Mouse (Mus musculus): ENCODE results near the gene Vezf1.

DNA sequence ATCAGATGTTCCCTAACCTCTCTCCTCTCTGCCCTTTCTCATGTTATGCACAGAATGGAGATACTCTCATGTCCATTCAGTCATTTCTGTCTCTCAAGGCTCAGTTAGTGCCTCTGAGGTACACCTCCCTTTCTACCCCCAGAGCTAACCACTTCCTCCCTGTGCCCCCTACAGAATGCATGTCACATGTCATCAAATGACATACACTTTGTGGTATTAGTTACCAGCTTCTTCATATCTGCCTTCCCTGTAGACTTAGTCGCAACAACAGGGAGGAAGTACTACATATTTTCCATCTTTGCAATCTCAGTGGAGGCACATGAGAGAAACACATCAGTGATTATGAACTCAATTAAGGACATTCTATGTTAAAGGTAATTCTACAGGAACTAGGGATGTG lies 23.9 kb downstream of the Vezf1 start:
- TF ChIP-seq CTCF (IDR thresholded peaks at IDR 0.05; ENCODE audit: extremely low read depth, insufficient read depth, insufficient read length, insufficient replicate concordance) (no peak), POLR2A (IDR thresholded peaks at IDR 0.05; ENCODE audit: low read depth, low read length) (no peak)
